Mouse (Mus musculus): ENCODE results near the gene Diablo. TPM values are rescaled to one million over a fixed set of nuclear protein-coding genes. Genes with fewer than 3 reads are reported as not detected.

Gene Diablo
- polyA plus RNA-seq, 1 experiment from 2014 or later: 104 TPM

DNA sequence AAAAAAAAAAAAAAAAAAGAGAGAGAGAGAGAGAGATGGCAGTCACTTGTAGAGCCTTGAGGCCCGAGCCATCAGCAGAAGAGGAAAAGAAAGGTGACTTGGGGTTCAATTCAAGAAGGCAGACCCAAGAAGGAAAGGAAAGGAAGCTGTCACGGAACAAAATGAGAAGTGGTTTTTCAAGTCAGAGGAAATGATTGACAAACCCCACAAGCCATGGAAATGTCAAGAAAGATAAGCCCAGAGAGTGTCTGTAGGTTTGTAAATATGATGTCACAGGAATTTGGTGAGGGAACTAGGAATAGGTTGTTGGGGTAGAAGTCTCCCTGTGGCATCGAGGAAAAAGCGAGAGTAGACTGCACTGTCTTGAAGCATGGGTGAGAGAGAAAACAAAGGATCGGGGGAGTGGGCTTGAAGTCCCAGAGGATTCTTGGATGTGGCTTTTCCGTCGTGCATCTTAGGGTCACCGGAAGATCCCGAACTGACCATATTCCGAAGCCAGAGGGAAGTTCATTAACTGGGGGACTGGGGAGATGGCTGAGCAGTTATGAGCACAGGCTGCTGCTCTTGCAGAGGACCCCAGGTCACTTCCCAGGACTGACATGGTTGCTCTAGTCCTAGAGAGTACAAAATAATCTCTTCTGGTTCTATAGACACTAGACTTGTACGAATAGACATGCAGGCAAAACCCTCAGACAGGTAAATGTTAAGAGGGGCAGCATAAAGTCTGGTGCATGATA lies 36.1 kb downstream of the Diablo start:
- 73% methylated on average over 11 of the region's 11 CpGs for WGBS

DNA sequence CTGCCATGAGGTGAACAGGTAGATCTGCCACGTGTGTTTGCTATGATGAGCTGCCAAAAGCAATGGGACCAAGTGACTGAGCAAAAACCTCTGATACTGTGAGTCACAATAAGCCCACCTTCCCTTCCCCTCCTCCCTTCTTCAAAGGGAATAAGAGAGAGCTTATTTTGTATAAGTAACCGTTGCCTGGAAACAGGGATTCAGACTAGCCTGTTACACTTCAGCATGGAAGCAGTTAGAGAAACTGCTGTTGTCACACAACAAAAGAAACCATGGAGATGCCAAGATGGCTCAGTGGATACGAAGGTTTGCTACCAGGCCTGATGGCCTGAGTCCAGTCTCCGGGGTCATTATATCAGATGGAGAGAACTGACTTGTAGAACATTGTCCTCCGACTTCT lies 50.2 kb downstream of the Diablo start:
- H3K4me2 ChIP-seq (ENCODE audit: low read depth, low read length): no peak overlapping the region

More for the DNA sequence above, 36.1 kb downstream of the Diablo start:
- Histone ChIP-seq H3K9ac (ENCODE audit: low read length) (no peak overlapping the region), H3K27ac (ENCODE audit: low read length) (no peak overlapping the region), H3K36me3 (ENCODE audit: control insufficient read depth, insufficient read depth, low read length) (no peaks in the 10 kb centered on the region), H3K4me2 (ENCODE audit: low read depth, low read length) (no peak overlapping the region), H3K27me3 (ENCODE audit: control insufficient read depth, insufficient read depth, low read depth, low read length) (no peaks in the 10 kb centered on the region), H3K4me1 (replicated peaks; ENCODE audit: control insufficient read depth, insufficient read depth, low read length) (no peaks in the 10 kb centered on the region; the same call in 1 of the 2 replicates), H3K4me3 (ENCODE audit: low read length) (no peak overlapping the region), H3K9me3 (ENCODE audit: control insufficient read depth, low read length) (no peaks in the 10 kb centered on the region)
- ATAC-seq (ENCODE audit: low read depth): no peak

DNA sequence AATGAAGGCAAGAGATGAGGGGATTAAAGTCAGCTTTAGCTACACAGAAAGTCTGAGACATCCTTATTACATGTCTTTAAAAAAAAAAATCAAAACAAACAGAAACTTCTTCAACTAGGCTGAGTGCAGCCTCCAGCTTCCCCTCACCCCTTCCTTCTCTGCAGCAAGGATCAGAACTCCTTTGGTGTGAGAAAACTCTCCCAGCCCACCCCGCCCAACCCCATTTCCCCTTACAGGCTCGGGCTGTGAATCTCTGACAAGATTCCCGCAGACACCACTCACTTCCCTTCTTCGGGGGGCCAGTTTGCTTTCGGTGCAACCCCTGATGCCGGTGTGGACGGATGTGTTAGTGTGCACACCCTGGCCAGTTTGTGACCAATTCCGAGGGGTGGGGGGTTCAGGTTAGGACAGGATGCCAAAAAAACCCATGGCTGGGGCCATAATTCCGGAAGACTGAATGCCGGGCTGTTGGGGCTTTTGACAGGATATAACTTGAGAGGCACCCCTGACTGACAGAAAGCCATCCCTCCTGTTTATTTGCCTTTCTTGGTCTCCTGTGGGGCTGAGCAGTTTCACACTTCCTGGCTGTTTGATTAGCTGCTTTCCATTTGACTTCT lies 53.1 kb downstream of the Diablo start:
- Histone ChIP-seq H3K4me2 (ENCODE audit: low read depth, low read length) (peak overlapping the region; percentile 49), H3K9me3 (ENCODE audit: control insufficient read depth, low read length) (no peaks in the 10 kb centered on the region), H3K27ac (ENCODE audit: low read length) (no peak overlapping the region), H3K36me3 (ENCODE audit: control insufficient read depth, insufficient read depth, low read length) (no peaks in the 10 kb centered on the region), H3K9ac (ENCODE audit: low read length) (no peak overlapping the region; the same call in 1 of the 2 replicates), H3K4me3 (ENCODE audit: low read length) (peak overlapping the region; percentile 18; the same call in 1 of the 2 replicates), H3K4me1 (replicated peaks; ENCODE audit: control insufficient read depth, insufficient read depth, low read length) (no peaks in the 10 kb centered on the region), H3K27me3 (ENCODE audit: control insufficient read depth, insufficient read depth, low read depth, low read length) (no peaks in the 10 kb centered on the region)
- ATAC-seq (ENCODE audit: low read depth): no peak
- WGBS: 5% methylated on average over 10 of the region's 10 CpGs

More for the DNA sequence above, 50.2 kb downstream of the Diablo start:
- Histone ChIP-seq H3K9ac (ENCODE audit: low read length) (no peak overlapping the region), H3K9me3 (ENCODE audit: control insufficient read depth, low read length) (no peaks in the 10 kb centered on the region), H3K27ac (ENCODE audit: low read length) (no peak overlapping the region), H3K4me3 (ENCODE audit: low read length) (no peak overlapping the region), H3K4me1 (replicated peaks; ENCODE audit: control insufficient read depth, insufficient read depth, low read length) (no peaks in the 10 kb centered on the region), H3K36me3 (ENCODE audit: control insufficient read depth, insufficient read depth, low read length) (no peaks in the 10 kb centered on the region), H3K27me3 (ENCODE audit: control insufficient read depth, insufficient read depth, low read depth, low read length) (no peaks in the 10 kb centered on the region)
- WGBS: 79% methylated on average over 5 of the region's 5 CpGs
- ATAC-seq (ENCODE audit: low read depth): no peak

DNA sequence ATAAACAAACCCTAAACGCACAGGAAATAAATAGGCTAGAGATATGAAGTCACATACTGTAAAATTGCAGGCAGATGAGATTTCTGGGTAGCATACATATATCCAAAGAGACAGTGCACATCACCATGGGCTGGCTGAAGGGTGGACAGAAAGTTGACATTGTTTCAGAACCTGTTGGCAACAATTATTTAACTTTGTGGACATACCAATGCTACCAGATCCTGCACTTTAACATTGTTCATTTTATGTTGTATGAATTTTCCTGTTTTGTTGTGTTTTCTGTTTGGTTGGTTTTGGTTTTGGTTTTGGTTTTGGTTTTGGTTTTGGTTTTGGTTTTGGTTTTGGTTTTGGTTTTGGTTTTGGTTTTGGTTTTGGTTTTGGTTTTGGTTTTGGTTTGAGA lies 59.3 kb downstream of the Diablo start:
- Histone ChIP-seq H3K9me3 (ENCODE audit: control insufficient read depth, low read length) (no peaks in the 10 kb centered on the region; the same call in 1 of the 2 replicates), H3K4me1 (replicated peaks; ENCODE audit: control insufficient read depth, insufficient read depth, low read length) (no peaks in the 10 kb centered on the region), H3K4me2 (ENCODE audit: low read depth, low read length) (no peak overlapping the region), H3K9ac (ENCODE audit: low read length) (no peak overlapping the region), H3K4me3 (ENCODE audit: low read length) (no peak overlapping the region), H3K27me3 (ENCODE audit: control insufficient read depth, insufficient read depth, low read depth, low read length) (no peaks in the 10 kb centered on the region), H3K27ac (ENCODE audit: low read length) (no peak overlapping the region), H3K36me3 (ENCODE audit: control insufficient read depth, insufficient read depth, low read length) (no peaks in the 10 kb centered on the region)
- WGBS: 76% methylated on average over 1 of the region's 1 CpGs
- no peak for ATAC-seq (ENCODE audit: low read depth)

DNA sequence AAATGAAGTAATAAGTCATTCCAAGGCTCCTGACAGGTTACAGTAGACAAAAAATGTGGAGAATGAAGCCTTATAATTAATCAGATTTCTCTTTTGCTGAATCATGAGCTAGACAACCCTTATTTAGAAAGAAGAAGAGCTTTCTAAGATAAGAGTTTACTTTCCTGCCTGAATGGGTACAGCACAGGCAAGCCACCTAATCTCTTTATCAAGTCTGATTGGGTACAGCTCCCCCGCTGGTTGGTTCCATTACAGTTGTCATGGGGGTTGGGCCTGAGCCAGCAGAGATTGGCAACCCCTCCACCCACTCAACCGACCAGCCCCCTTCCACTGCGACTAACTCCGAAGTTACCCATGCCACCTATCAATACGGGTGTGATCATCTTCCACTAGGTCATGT lies 62.6 kb downstream of the Diablo start:
- Histone ChIP-seq H3K9ac (ENCODE audit: low read length) (no peak overlapping the region), H3K4me1 (replicated peaks; ENCODE audit: control insufficient read depth, insufficient read depth, low read length) (no peaks in the 10 kb centered on the region), H3K27ac (ENCODE audit: low read length) (no peak overlapping the region), H3K9me3 (ENCODE audit: control insufficient read depth, low read length) (no peaks in the 10 kb centered on the region; the same call in 1 of the 2 replicates), H3K36me3 (ENCODE audit: control insufficient read depth, insufficient read depth, low read length) (no peaks in the 10 kb centered on the region), H3K4me3 (ENCODE audit: low read length) (no peak overlapping the region), H3K27me3 (ENCODE audit: control insufficient read depth, insufficient read depth, low read depth, low read length) (no peaks in the 10 kb centered on the region), H3K4me2 (ENCODE audit: low read depth, low read length) (no peak overlapping the region)
- no peak for ATAC-seq (ENCODE audit: low read depth)
- 45% methylated on average over 5 of the region's 5 CpGs for WGBS

Small RNA genes within 50 kb of the gene (microRNA-seq; reads per million reads assigned to microRNA genes)
- gene Mir7647: 0.79 reads per million

Other genes with a start within 250 kb of the Diablo start
- 21.8 and 23.9 TPM in 2 replicates for gene Bcl7a, start 180.3 kb downstream of the Diablo start, polyA plus RNA-seq (2015; fragmentation: Nextera tagmentation; extraction: Ambion mirVana)
- 15.0 and 17.8 TPM in 2 replicates for gene Mlxip, start 129.4 kb downstream of the Diablo start, polyA plus RNA-seq (2015; fragmentation: Nextera tagmentation; extraction: Ambion mirVana)
- 1.5 and 1.7 TPM in 2 replicates for gene Lrrc43, start 34.9 kb downstream of the Diablo start, polyA plus RNA-seq (2015; fragmentation: Nextera tagmentation; extraction: Ambion mirVana)
- not detected in 2 replicates for gene Il31, start 34.7 kb downstream of the Diablo start, polyA plus RNA-seq (2015; fragmentation: Nextera tagmentation; extraction: Ambion mirVana)
- gene B3gnt4, start 13.7 kb downstream of the Diablo start, polyA plus RNA-seq (2015; fragmentation: Nextera tagmentation; extraction: Ambion mirVana): 0.84 and 0.99 TPM in 2 replicates
- 0.59 and 0.91 TPM in 2 replicates for gene Gm49027, start 1.3 kb upstream of the Diablo start, polyA plus RNA-seq (2015; fragmentation: Nextera tagmentation; extraction: Ambion mirVana)
- 23.7 and 26.9 TPM in 2 replicates for gene Vps33a, start 48.9 kb upstream of the Diablo start, polyA plus RNA-seq (2015; fragmentation: Nextera tagmentation; extraction: Ambion mirVana)
- 35.7 and 37.9 TPM in 2 replicates for gene Clip1, start 160.4 kb upstream of the Diablo start, polyA plus RNA-seq (2015; fragmentation: Nextera tagmentation; extraction: Ambion mirVana)
- gene Zcchc8, start 196.9 kb upstream of the Diablo start, polyA plus RNA-seq (2015; fragmentation: Nextera tagmentation; extraction: Ambion mirVana): 75.9 and 76.4 TPM in 2 replicates
- gene Rsrc2, start 225.2 kb upstream of the Diablo start, polyA plus RNA-seq (2015; fragmentation: Nextera tagmentation; extraction: Ambion mirVana): 110 and 116 TPM in 2 replicates
- gene Kntc1, start 225.5 kb upstream of the Diablo start, polyA plus RNA-seq (2015; fragmentation: Nextera tagmentation; extraction: Ambion mirVana): 28.6 and 32.4 TPM in 2 replicates

All from lung, embryonic 16.5 days (tissue).